Mouse (Mus musculus) ES-E14 (cell line): ENCODE data around the gene Pelo. TPM values are rescaled to one million over a fixed set of nuclear protein-coding genes. Genes with fewer than 3 reads are reported as not detected.

Experiments used
- DNase-seq: peaks from one replicate; pipeline ENCODE4 v3.0.0-alpha.2; 2013; ENCODE audit warnings: low read depth, low spot score
- H3K27ac ChIP-seq: 2 replicates; pipeline ENCODE4 v1.5.1; 2012; ENCODE audit warnings: low read depth, mild to moderate bottlenecking, low read length, moderate library complexity, mixed read lengths; ENCODE audit not compliant: poor library complexity, insufficient read depth, severe bottlenecking
- H3K36me3 ChIP-seq: 2 replicates; pipeline ENCODE4 v1.6.1; 2012; ENCODE audit warnings: mild to moderate bottlenecking, low read length, moderate library complexity, mixed read lengths; ENCODE audit not compliant: control insufficient read depth, poor library complexity, insufficient read depth, severe bottlenecking
- H3K4me1 ChIP-seq, 2 experiments: fragments of 150-350 bp in 1 of 2; sonication (generic) in 1 of 2; 2 replicates each; pipeline ENCODE4 v1.6.1; 2012; ENCODE audit warnings: low read length in 2 of 2, mild to moderate bottlenecking in 1 of 2, mixed read lengths in 1 of 2; ENCODE audit not compliant: control insufficient read depth in 2 of 2, insufficient read depth in 2 of 2, poor library complexity in 1 of 2
- H3K4me3 ChIP-seq, 2 experiments: fragments of 150-350 bp in 1 of 2; sonication (generic) in 1 of 2; 2 replicates each; pipeline ENCODE4 v1.5.1; 2012; ENCODE audit warnings: low read length in 2 of 2, low read depth in 1 of 2, mild to moderate bottlenecking in 1 of 2, mixed read lengths in 1 of 2; ENCODE audit not compliant: insufficient read depth in 1 of 2, poor library complexity in 1 of 2, severe bottlenecking in 1 of 2
- H3K9ac ChIP-seq: 2 replicates; pipeline ENCODE4 v1.6.1; 2012; ENCODE audit warnings: low read depth, mild to moderate bottlenecking, low read length, mixed read lengths; ENCODE audit not compliant: poor library complexity, insufficient read depth, severe bottlenecking
- H3K9me3 ChIP-seq: fragments of 150-350 bp; sonication (generic); 2 replicates; pipeline ENCODE4 v1.6.1; 2012; ENCODE audit warnings: low read depth, mild to moderate bottlenecking, low read length; ENCODE audit not compliant: control insufficient read depth, insufficient read depth
- CHD2 ChIP-seq: IDR thresholded peaks from 2 replicates; pipeline ENCODE4 v1.6.1; 2014; ENCODE audit warnings: mild to moderate bottlenecking, low read depth, low read length, inconsistent platforms
- HCFC1 ChIP-seq: IDR thresholded peaks from 2 replicates; pipeline ENCODE4 v1.6.1; 2012; ENCODE audit warnings: low read length, inconsistent platforms, borderline replicate concordance; ENCODE audit not compliant: insufficient read depth
- MAFK ChIP-seq: IDR thresholded peaks from 2 replicates; pipeline ENCODE4 v1.6.1; 2014; ENCODE audit warnings: mild to moderate bottlenecking, low read depth, low read length, inconsistent platforms; ENCODE audit not compliant: insufficient read depth
- ZC3H11A ChIP-seq: IDR thresholded peaks from 2 replicates; pipeline ENCODE4 v1.6.1; 2012; ENCODE audit warnings: low read depth, mild to moderate bottlenecking, inconsistent platforms, low read length, borderline replicate concordance
- ZNF384 ChIP-seq: IDR thresholded peaks from 2 replicates; pipeline ENCODE4 v1.6.1; 2012; ENCODE audit warnings: low read depth, low read length, inconsistent platforms
- in situ Hi-C, 2 experiments: fragments of 600-800 bp; cut with MboI; formaldehyde crosslinking; loops; one replicate each; pipeline ENCODE4 v1.15.1; 2025; ENCODE audit warnings: low sequenced_read_pairs in 2 of 2, inconsistent platforms in 1 of 2; ENCODE audit not compliant: unreplicated experiment in 2 of 2
- total RNA-seq: library from RNA; depleted of rRNA; stranded (reverse); fragments of 300-350 nt; gene quantifications from 2 replicates; pipeline ENCODE4 v1.2.3, GENCODE M21; 2012; rRNA removed

The Pelo gene
- total RNA-seq = 16.8 and 24.1 TPM in 2 replicates

DNA sequence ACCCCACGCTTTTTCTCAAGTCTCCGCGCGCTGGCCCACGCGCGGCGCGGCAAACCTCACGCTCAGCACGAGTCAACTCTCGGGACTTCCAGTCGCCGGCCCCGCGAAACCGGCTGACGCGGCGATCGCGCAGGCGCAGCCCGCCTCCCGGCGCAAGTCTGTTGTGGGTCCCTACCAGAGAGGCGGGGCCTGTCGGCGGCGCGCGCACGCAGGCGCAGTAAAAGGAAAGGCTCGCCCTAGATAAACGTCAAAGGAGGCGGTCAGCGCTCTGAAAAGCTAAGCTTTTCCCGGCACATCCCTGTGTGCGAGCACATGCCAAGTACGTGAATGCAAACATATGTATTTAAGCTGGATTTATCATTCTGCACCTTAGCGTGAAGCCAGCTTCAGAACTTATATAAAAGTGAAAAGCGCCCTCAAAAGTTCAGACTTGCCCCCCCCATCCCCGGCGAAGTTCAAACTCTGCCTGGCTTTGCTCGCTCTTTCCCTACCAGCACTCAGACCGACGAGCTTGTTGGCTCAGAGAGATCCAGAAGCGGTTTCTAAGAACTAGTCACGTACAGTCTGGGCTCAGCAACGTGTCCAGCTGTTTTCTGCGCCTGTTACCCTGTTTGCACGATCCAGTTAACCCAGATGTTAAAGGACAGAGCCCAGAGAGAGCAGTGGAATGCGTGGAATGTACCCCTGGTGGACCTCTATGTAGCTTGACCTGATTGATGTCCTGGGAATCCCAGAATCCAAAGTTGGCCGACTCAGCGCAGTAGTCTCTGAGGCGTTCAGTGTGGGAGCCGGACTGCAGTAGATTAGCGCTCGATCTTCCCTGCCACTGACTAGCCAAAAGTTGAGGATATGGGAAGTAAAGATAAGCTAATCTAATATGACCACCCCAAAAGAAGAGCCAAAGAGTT lies at the start of gene Pelo:
Gene Pelo (minus strand): TSS at position 118 of the 908 bp plus-strand sequence.
- DNase-seq = peak; percentile 63
- in situ Hi-C loops = no loop called here
- H3K9me3 ChIP-seq = no peaks in the 10 kb centered on the region
- peaks cover 11% of the 10 kb centered on the region for H3K36me3 ChIP-seq
- peak within 1 kb of the TSS; percentile 70 to 74 for H3K4me3 ChIP-seq
- peaks cover 0 to 12% of the 10 kb centered on the region in 2 experiments; a peak in 1 of 4 replicates for H3K4me1 ChIP-seq
- H3K27ac ChIP-seq = no peak within 1 kb of the TSS; the same call in 1 of the 2 replicates
- TF ChIP-seq MAFK (no peak), CHD2 (no peak), HCFC1 (no peak), ZNF384 (no peak), ZC3H11A (no peak)
- H3K9ac ChIP-seq = peak within 1 kb of the TSS; percentile 77

DNA sequence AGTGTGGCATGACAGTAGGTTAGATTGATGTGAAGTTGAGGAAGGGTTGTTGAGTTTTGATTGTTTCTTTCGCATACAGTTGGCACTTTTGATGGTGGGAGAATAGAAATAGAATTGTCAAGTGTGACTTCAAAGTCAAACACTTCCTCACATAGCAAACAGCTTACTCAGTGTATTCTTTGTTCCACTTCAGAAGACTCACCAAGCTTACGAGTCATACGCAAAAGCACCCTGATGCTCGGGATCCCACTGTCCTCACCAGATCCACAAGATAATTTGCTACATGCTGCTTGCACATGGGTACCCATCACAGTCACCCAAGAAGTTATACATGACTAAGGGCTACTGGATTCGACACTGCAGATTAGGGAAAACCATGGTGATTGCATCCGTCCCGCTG lies 48.5 kb upstream of the Pelo start:
- TF ChIP-seq ZC3H11A = no peak
- TF ChIP-seq ZNF384 = no peak
- TF ChIP-seq MAFK = no peak
- TF ChIP-seq CHD2 = no peak
- TF ChIP-seq HCFC1 = no peak
- H3K9ac ChIP-seq = no peak overlapping the region
- H3K27ac ChIP-seq = no peak overlapping the region
- H3K9me3 ChIP-seq = no peaks in the 10 kb centered on the region
- H3K36me3 ChIP-seq = no peaks in the 10 kb centered on the region
- no peak overlapping the region for H3K4me3 ChIP-seq
- DNase-seq = no peak
- in situ Hi-C loops = no loop called here
- H3K4me1 ChIP-seq = no peaks in the 10 kb centered on the region

DNA sequence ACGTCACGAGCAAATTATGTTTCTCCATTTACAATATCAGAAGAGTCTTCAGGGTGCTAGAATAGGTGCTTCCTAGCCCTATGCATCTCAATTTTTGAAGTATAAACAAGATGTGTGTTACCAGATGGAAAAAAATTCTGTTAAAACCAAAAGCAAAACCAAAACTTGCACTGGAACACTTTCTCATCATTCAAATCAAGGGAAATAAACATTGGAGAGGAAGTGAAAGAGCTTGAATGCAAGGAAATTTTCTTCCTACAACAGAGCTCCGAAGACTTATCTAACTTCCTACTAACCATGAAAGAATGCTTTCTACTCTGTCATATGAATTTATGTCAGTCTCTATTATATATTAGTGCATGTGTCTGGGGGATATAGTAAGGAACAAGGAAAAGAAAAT lies 46.8 kb upstream of the Pelo start:
- in situ Hi-C loops = no loop called here
- no peaks in the 10 kb centered on the region for H3K9me3 ChIP-seq
- TF ChIP-seq MAFK (no peak), HCFC1 (no peak), ZC3H11A (no peak), CHD2 (no peak), ZNF384 (no peak)
- H3K4me3 ChIP-seq = no peak overlapping the region
- H3K9ac ChIP-seq = no peak overlapping the region
- H3K4me1 ChIP-seq = no peaks in the 10 kb centered on the region
- H3K27ac ChIP-seq = no peak overlapping the region
- no peak for DNase-seq
- no peaks in the 10 kb centered on the region for H3K36me3 ChIP-seq

DNA sequence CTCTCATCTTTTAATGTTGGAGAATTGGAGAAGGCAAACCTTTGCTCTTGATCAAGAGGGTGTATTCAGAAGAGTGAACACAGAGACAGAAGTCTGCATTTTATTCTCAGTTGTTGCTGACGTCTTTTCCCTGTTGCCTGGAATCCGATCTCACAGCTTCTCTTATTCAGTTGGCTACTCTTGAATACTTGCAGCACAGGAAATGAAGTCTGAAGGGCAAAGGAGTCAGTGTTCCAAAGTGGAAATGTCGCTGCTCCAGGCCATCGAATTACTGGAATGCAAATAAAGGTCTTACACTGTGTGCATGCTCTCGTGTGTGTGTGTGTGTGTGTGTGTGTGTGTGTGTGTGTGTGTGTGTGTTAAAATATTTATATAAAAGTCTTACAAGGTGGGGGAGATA lies 42.4 kb upstream of the Pelo start:
- H3K4me1 ChIP-seq = no peaks in the 10 kb centered on the region
- H3K36me3 ChIP-seq = no peaks in the 10 kb centered on the region
- no peak overlapping the region; the same call in 1 of the 2 replicates for H3K9ac ChIP-seq
- TF ChIP-seq HCFC1 (no peak), ZNF384 (no peak), CHD2 (no peak), MAFK (no peak), ZC3H11A (no peak)
- H3K4me3 ChIP-seq = no peak overlapping the region
- H3K27ac ChIP-seq = no peak overlapping the region
- in situ Hi-C loops = no loop called here
- H3K9me3 ChIP-seq = no peaks in the 10 kb centered on the region
- DNase-seq = no peak
